Mouse (Mus musculus) gastrocnemius, postnatal 25 days (tissue): Measurements from ENCODE around the gene Cenpw. TPM values are rescaled to one million over a fixed set of nuclear protein-coding genes. Genes with fewer than 3 reads are reported as not detected.

Experiments
- DNase-seq: peaks from one replicate; pipeline ENCODE4 v3.0.0; 2022
- long read RNA-seq, 2 experiments: library from polyadenylated mRNA; stranded (forward); transcript quantifications; one replicate each; pipeline ENCODE4 v2.0.0; 2021
- total RNA-seq, 2 experiments: library from RNA; stranded (reverse); gene quantifications; 1 replicate in 1 of 2; 2 replicates in 1 of 2; pipeline ENCODE4 v1.2.3; 2021

Cenpw gene
- under 1 TPM; 0.56 to 0.82 TPM for total RNA-seq
- long read RNA-seq, experiment 1, transcript Cenpw-201 (3 exons, 1,532 nt): major isoform, 14 of 14 reads
- long read RNA-seq, experiment 1, partial matches to known transcripts: 0 of 14 reads
- long read RNA-seq, experiment 1, other reads (novel, unspliced or antisense): 0 of 14 reads
- long read RNA-seq, experiment 2, partial matches to known transcripts: 0 of 3 reads
- long read RNA-seq, experiment 2, other reads (novel, unspliced or antisense): 0 of 3 reads

- peak; percentile 79 for DNase-seq
Measured at GRCm38 (mm10) chr10:30199916-30200826, at the start of gene Cenpw. Gene Cenpw (minus strand): TSS chr10:30200560.

- DNase-seq: no peak
Measured at GRCm38 (mm10) chr10:30249654-30250053, 49.3 kb upstream of the Cenpw start.

GRCm38 (mm10) chr10:30199501-30199900 is 859 bp downstream of the Cenpw start:
- DNase-seq: no peak

GRCm38 (mm10) chr10:30167700-30168099 is 32.7 kb downstream of the Cenpw start:
- no peak for DNase-seq
